8 mouse cellular contexts compared by ENCODE assay signal in the genomic region with DNA sequence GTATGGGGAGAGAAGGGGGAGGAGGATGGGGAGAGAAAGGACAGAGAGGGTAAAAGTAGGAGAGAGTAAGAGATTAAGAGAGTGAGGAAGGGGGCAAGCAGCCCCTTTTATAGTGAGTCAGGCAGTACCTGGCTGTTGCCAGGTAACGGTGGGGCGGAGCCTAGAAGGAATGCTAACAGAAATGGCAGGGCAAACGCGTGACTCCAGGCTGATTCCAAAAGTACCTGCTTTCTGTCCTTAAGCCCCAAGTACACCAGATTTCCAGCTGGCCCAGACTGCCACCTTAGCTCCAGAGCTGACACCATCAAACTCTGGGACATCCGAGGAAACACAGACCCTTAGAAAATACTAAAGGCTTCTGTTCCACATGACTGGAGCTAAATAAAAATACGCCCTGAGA. TPM values are rescaled to one million over a fixed set of nuclear protein-coding genes. Genes with fewer than 3 reads are reported as not detected.
DNase-seq lines count a peak whose midpoint lies in the region; ATAC-seq and TF ChIP-seq lines count a peak whose summit lies in the region.

No protein-coding gene starts in this region.

- H3K4me3 ChIP-seq in heart, embryonic 16.5 days (ENCODE audit: low read length) = peak overlapping the region; percentile 18
- H3K4me3 ChIP-seq in limb, embryonic 13.5 days = peak overlapping the region; percentile 7; the same call in 1 of the 2 replicates
- no peak overlapping the region for H3K4me3 ChIP-seq in myocyte

- peak; percentile 69 for DNase-seq in cerebellum, adult 11-12 months
- DNase-seq in MN1 (ENCODE audit: low spot score) = peak; percentile 21
- no peak for DNase-seq in layer of hippocampus, postnatal 36 days

- WGBS in heart, embryonic 16.5 days = 37% methylated on average over 6 of the region's 6 CpGs
- WGBS in limb, embryonic 13.5 days = 16% methylated on average over 6 of the region's 6 CpGs

- peak overlapping the region; percentile 50 for H3K4me2 ChIP-seq in heart, embryonic 16.5 days (ENCODE audit: low read depth, low read length)
- H3K4me2 ChIP-seq in limb, embryonic 13.5 days (replicated peaks) = peak overlapping the region; percentile 52
- peak overlapping the region; percentile 19 for H3K4me2 ChIP-seq in myocyte (ENCODE audit: low read depth)

- ATAC-seq in cerebellum, adult (ENCODE audit: insufficient number of reproducible peaks, low FRiP score, low TSS enrichment) = no peak
- ATAC-seq in heart, embryonic 16.5 days (replicated peaks; ENCODE audit: extremely low read depth, insufficient read depth, low FRiP score) = no peak
- no peak for ATAC-seq in limb, embryonic 13.5 days (ENCODE audit: low FRiP score, low read depth)
- no peak for ATAC-seq in erythroid progenitor cell, adult 5-6 weeks (replicated peaks; ENCODE audit: low FRiP score, poor library complexity, severe bottlenecking)

- H3K4me1 ChIP-seq in heart, embryonic 16.5 days (ENCODE audit: control insufficient read depth, insufficient read depth, low read length) = peaks cover 51% of the 10 kb centered on the region
- H3K4me1 ChIP-seq in limb, embryonic 13.5 days = peaks cover 63% of the 10 kb centered on the region

- peak overlapping the region; percentile 41; the same call in 1 of the 2 replicates for H3K9ac ChIP-seq in heart, embryonic 16.5 days (ENCODE audit: low read length)
- H3K9ac ChIP-seq in limb, embryonic 13.5 days = no peak overlapping the region

- H3ac ChIP-seq in myocyte (ENCODE audit: control insufficient read depth, insufficient read length) = no peak overlapping the region

- no peaks in the 10 kb centered on the region for H3K36me3 ChIP-seq in heart, embryonic 16.5 days (ENCODE audit: control insufficient read depth, insufficient read depth)
- no peaks in the 10 kb centered on the region for H3K36me3 ChIP-seq in limb, embryonic 13.5 days
- no peaks in the 10 kb centered on the region for H3K36me3 ChIP-seq in myocyte (ENCODE audit: control insufficient read depth, insufficient read depth)

- H3K27me3 ChIP-seq in heart, embryonic 16.5 days (ENCODE audit: control insufficient read depth, insufficient read depth, low read length) = no peaks in the 10 kb centered on the region
- peaks cover 10% of the 10 kb centered on the region; the same call in 1 of the 2 replicates for H3K27me3 ChIP-seq in limb, embryonic 13.5 days
- H3K27me3 ChIP-seq in myocyte (ENCODE audit: control insufficient read depth, insufficient read depth, insufficient read length) = no peaks in the 10 kb centered on the region

- peak overlapping the region; percentile 68 for H3K27ac ChIP-seq in heart, embryonic 16.5 days (ENCODE audit: low read length)
- no peak overlapping the region for H3K27ac ChIP-seq in limb, embryonic 13.5 days

- H3K9me3 ChIP-seq in heart, embryonic 16.5 days (replicated peaks; ENCODE audit: control insufficient read depth, low read length) = no peaks in the 10 kb centered on the region
- no peaks in the 10 kb centered on the region for H3K9me3 ChIP-seq in limb, embryonic 13.5 days

- TF ChIP-seq POLR2A in myocyte (IDR thresholded peaks at IDR 0.05; ENCODE audit: insufficient read length, low read depth) = no peak

- no peaks in the 10 kb centered on the region for H3K79me2 ChIP-seq in myocyte (ENCODE audit: control insufficient read depth, insufficient read depth)

TF ChIP-seq in myocyte, 11 proteins besides CTCF, POLR2A, EP300 and RAD21:
- no peak for TF ChIP-seq MAX (IDR thresholded peaks at IDR 0.05; ENCODE audit: low read depth)
- TF ChIP-seq E2F4 (IDR thresholded peaks at IDR 0.05; ENCODE audit: insufficient read depth) = no peak
- TF ChIP-seq MYOG (IDR thresholded peaks at IDR 0.05; ENCODE audit: control insufficient read depth in 1 of 3, insufficient read depth in 1 of 3, insufficient read length in 2 of 3, low read depth in 2 of 3) = no peak
- no peak for TF ChIP-seq REST (IDR thresholded peaks at IDR 0.05; ENCODE audit: insufficient read depth, insufficient read length)
- TF ChIP-seq CEBPB (IDR thresholded peaks at IDR 0.05; ENCODE audit: insufficient read depth, poor library complexity, severe bottlenecking) = no peak
- no peak for TF ChIP-seq TCF12 (IDR thresholded peaks at IDR 0.05; ENCODE audit: insufficient read depth, poor library complexity, severe bottlenecking)
- TF ChIP-seq SRF (IDR thresholded peaks at IDR 0.05; ENCODE audit: control insufficient read depth, insufficient read length, low read depth) = no peak
- TF ChIP-seq MYOD1 (IDR thresholded peaks at IDR 0.05; ENCODE audit: control insufficient read depth in 1 of 3, insufficient read length in 2 of 3, low read depth in 2 of 3) = no peak
- no peak for TF ChIP-seq POLR2AphosphoS2 (IDR thresholded peaks at IDR 0.05; ENCODE audit: insufficient read length, low read depth)
- no peak for TF ChIP-seq USF1 (IDR thresholded peaks at IDR 0.05; ENCODE audit: low read depth)
- no peak for TF ChIP-seq TCF3 (IDR thresholded peaks at IDR 0.05; ENCODE audit: insufficient read length, low read depth)

RNA-seq across cellular contexts. Expression of gene Ablim1, which starts 40.0 kb away (rescaled TPM):
- polyA plus RNA-seq in heart, embryonic 16.5 days (2015; fragmentation: Nextera tagmentation; extraction: Ambion mirVana) = 72.6 and 76.3 TPM in 2 replicates
- polyA plus RNA-seq in limb, embryonic 13.5 days (2015; fragmentation: Nextera tagmentation; extraction: Ambion mirVana) = 29.1 and 34.0 TPM in 2 replicates
- 29.9 TPM for polyA plus RNA-seq in myocyte (2012; fragmentation: generic; extraction: Trizol)
- 10 to 100 TPM; 73.6 to 81.1 TPM for total RNA-seq in layer of hippocampus, postnatal 36 days (2021)
- total RNA-seq in erythroid progenitor cell, adult 5-6 weeks (2015; ENCODE audit: low replicate concordance) = 12.6 and 18.4 TPM in 2 replicates
- total RNA-seq in erythroid progenitor cell, adult 5-6 weeks (2017; ENCODE audit: low replicate concordance) = 7.6 and 10.0 TPM in 2 replicates

Comparison
In these comparisons a context has a peak if more than half of its experiments do, and no peak if none do; other contexts are left out.
1. DNase-seq: peak in cerebellum, adult 11-12 months (single experiment) and MN1 (single experiment); none in layer of hippocampus, postnatal 36 days (0 of 2).
2. Peak in every context shown above with its lines, with median percentiles within 50 percentile points of each other: H3K4me2 ChIP-seq.